Mouse (Mus musculus): ENCODE measurements around the gene Maml2. TPM values are rescaled to one million over a fixed set of nuclear protein-coding genes. Genes with fewer than 3 reads are reported as not detected.

Maml2 gene
- polyA plus RNA-seq, 1 experiment from 2014 or later, result 7.3 TPM

DNA sequence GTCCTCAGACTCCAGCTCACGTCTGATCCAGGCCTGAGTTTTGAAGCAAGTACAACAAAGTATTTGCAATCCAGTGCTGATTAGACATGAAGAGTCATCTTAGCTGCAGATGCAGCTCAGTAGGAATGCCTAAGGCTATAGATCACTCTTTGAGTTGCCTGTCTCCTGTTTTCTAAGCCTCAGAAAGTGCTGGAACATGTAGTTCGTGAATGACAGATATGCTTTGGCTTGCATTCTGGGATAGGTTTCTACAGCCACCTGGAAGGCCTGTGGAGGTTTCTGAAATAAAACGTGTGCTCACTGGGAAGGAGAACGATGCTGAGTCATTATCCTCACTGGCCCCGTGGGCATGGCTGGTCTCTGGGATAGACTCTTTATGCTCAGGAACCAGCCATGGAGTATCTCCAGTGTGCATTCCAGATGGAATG lies 16.8 kb downstream of the Maml2 start:
- Histone ChIP-seq H3K4me1 (peaks cover 58% of the 10 kb centered on the region), H3K9me3 (no peaks in the 10 kb centered on the region), H3K27ac (no peak overlapping the region; the same call in 1 of the 2 replicates), H3K36me3 (no peaks in the 10 kb centered on the region), H3K27me3 (ENCODE audit: insufficient read depth, poor library complexity, severe bottlenecking) (no peaks in the 10 kb centered on the region), H3K4me3 (no peak overlapping the region)
- WGBS, result 68% methylated on average over 5 of the region's 5 CpGs
- peak; percentile 51 for DNase-seq (ENCODE audit: low spot score)

DNA sequence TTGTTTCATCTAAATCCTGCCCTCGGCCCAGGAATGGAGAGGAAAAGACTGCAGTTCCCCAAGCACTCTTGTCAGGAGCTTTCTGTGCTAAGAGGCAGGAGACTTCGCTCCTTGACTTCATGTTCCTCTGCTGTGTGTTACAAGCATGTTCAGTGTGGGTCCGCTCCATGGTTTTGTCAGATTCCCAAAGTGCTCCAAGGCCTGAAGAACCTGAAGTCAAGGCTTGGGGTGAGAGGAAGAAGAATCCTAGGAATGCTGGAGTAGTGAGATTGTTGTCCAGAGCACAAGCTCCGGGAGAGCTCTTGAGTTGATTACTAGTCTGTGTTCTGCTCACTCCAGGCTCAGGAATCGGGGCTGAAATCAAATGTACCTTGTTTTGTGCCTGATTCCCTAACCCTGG lies 17.6 kb downstream of the Maml2 start:
- peaks cover 57% of the 10 kb centered on the region for H3K4me1 ChIP-seq
- DNase-seq (ENCODE audit: low spot score), result peak; percentile 69

DNA sequence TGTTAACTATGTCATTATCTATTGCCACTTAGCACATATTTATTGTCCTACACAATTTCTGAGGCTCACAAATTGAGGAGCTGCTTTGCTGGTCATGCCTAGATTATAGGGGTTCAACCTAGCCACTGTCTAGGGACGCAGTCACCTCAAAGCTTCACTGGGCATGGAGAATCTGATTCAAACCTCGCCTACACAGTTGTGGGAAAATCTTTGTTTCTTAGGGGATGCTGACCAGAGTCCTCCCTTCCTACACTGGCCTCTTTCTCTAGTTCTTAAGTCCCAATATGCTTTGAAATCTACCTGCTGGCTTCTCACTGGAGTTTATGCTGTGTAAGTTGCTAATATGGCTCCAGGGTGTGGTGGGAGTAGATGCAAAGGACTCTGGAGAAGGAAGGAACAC lies 21.8 kb downstream of the Maml2 start:
- DNase-seq (ENCODE audit: low spot score), result peak; percentile 64
- H3K27me3 ChIP-seq (ENCODE audit: insufficient read depth, poor library complexity, severe bottlenecking), result no peaks in the 10 kb centered on the region
- H3K9me3 ChIP-seq, result no peaks in the 10 kb centered on the region
- 88% methylated on average over 2 of the region's 2 CpGs for WGBS
- no peak overlapping the region for H3K4me3 ChIP-seq
- H3K36me3 ChIP-seq, result no peaks in the 10 kb centered on the region
- no peak overlapping the region for H3K27ac ChIP-seq
- H3K4me1 ChIP-seq, result peaks cover 70% of the 10 kb centered on the region

More for the DNA sequence above, 17.6 kb downstream of the Maml2 start:
- Histone ChIP-seq H3K27ac (peak overlapping the region; percentile 62), H3K36me3 (no peaks in the 10 kb centered on the region), H3K4me3 (no peak overlapping the region), H3K9me3 (no peaks in the 10 kb centered on the region), H3K27me3 (ENCODE audit: insufficient read depth, poor library complexity, severe bottlenecking) (no peaks in the 10 kb centered on the region)
- WGBS, result 44% methylated on average over 5 of the region's 5 CpGs

DNA sequence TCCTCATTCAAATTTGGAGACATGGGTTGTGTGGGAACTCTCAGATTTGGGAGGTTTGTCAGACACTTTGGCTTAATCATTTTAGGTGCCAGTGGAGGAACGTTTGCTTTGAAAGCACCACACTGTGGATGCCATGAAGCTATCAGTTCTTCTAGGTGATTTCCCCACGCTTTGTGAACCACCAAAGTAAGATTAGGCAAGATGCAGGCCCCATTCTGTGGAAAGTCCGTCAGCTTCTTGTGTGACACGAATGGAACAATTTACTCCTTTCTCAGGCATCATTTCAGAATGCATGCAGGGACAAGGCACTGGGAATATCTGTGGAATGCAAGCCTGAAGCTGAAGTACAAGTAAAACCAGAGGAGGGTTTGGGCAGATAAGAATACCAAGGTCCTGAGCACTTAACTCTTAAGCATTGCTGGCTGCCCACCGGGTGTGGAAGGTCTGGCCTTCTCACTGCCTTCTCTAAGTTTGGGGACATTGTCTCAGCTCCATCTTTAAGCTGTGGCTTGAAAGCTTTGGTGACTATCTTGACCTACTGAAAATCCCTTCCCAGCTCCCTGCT lies 23.1 kb downstream of the Maml2 start:
- Histone ChIP-seq H3K9me3 (no peaks in the 10 kb centered on the region), H3K4me3 (no peak overlapping the region), H3K27me3 (ENCODE audit: insufficient read depth, poor library complexity, severe bottlenecking) (no peaks in the 10 kb centered on the region), H3K36me3 (no peaks in the 10 kb centered on the region), H3K27ac (peak overlapping the region; percentile 62; the same call in 1 of the 2 replicates), H3K4me1 (peaks cover 57% of the 10 kb centered on the region)
- peak; percentile 54 for DNase-seq (ENCODE audit: low spot score)
- 27% methylated on average over 5 of the region's 5 CpGs for WGBS

DNA sequence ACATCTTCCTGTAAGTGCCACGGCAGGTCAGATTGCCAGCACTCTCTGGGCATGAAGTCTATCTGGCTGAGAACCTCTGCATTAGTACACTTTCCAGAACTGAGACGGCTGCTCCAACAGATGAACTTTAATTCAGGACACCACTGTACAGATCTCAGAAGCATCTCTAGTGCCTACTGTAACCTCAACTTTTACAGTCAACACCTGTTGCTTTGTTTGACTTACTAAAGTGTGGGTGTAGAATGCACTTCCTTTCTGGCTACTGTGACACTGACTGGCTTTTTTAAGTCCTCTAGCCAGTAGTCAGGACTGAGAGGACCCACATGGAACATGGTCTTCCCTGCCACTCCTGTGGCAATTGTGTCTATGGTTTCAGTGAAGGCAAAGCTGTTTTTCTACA lies 25.3 kb downstream of the Maml2 start:
- DNase-seq (ENCODE audit: low spot score), result peak; percentile 20
- Histone ChIP-seq H3K4me1 (peaks cover 43% of the 10 kb centered on the region), H3K4me3 (no peak overlapping the region), H3K27ac (peak overlapping the region; percentile 82), H3K36me3 (no peaks in the 10 kb centered on the region), H3K27me3 (ENCODE audit: insufficient read depth, poor library complexity, severe bottlenecking) (no peaks in the 10 kb centered on the region), H3K9me3 (no peaks in the 10 kb centered on the region)
- 66% methylated on average over 2 of the region's 2 CpGs for WGBS

DNA sequence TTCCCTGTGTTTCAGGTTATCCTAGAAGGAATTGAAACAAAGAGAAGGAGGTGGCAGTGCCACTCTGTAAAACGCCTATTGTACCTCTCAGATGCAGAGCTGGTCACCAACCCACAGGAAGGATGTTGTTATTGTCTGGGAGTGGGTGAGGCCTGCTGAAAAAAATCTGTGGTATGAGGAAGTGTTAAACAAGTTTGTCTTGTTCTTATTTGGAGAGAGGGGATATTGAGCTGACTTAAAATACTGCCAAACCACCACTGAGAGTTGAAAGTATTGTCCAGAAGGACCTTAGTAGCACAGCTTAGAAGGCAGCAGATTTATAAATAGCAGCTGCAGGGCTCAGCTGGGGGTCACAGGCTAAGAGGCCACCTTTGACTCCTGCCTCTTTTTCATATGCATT lies 25.9 kb downstream of the Maml2 start:
- Histone ChIP-seq H3K36me3 (no peaks in the 10 kb centered on the region), H3K27ac (peak overlapping the region; percentile 82), H3K4me1 (peaks cover 43% of the 10 kb centered on the region), H3K27me3 (ENCODE audit: insufficient read depth, poor library complexity, severe bottlenecking) (no peaks in the 10 kb centered on the region), H3K4me3 (no peak overlapping the region), H3K9me3 (no peaks in the 10 kb centered on the region)
- DNase-seq (ENCODE audit: low spot score), result peak; percentile 72
- 30% methylated on average over 1 of the region's 1 CpGs for WGBS

DNA sequence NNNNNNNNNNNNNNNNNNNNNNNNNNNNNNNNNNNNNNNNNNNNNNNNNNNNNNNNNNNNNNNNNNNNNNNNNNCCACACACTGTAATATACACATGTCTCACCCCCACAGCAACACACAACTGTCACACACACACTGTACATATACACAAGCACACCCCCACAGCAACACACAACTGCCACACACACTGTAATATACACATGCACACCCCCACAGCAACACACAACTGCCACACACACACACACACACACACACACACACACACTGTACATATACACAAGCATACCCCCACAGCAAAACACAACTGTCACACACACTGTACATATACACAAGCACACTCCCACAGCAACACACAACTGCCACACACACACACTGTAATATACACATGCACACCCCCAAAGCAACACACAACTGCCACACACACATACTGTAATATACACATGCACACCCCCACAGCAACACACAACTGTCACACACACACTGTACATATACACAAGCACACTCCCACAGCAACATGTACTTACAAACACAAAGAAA lies 116.5 kb downstream of the Maml2 start:
- no peaks in the 10 kb centered on the region for H3K9me3 ChIP-seq

DNA sequence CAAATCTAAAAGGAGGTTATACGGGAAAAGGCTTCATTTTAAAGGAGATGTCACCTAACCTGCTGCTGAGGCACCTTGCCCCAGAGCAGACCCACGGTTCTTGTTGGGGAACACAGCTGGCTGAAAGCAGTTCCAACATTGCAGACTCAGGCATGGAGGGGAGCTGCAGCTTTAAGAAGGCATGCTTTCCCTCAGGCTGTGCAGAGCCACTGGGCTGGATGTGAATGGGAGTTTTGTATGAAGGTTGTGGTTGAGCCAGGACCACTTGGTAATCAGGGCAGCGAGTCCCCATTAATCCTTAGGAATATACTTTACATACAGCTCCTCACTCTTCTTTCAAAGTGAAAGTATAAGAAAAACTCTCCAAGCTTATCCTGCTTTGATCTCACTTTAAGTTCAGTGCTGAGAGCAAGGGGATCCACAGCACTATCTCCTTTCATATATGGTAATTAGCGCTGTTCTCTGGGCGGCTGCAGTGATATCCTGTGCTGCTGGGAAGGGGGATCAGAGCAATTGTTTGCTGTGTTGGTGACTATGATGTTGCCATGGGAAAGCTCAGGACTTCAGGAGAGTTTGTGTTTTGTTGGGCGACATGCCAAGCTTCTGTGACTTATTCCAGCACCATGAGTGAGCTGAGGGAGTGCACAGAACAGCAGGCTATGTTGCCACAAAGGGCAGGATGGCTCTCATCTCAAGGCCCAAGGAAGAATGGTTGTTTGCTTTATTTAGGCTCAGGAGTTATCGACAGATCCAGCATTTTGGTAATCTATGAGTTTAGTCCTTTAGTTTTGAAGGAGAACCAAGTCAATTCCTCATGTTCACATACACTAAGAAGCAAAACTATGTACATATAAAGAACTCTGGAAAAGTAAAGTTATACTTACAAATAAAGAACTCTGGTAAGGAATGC lies 127.5 kb downstream of the Maml2 start:
- Histone ChIP-seq H3K27ac (peak overlapping the region; percentile 82), H3K36me3 (no peaks in the 10 kb centered on the region), H3K9me3 (no peaks in the 10 kb centered on the region), H3K27me3 (ENCODE audit: insufficient read depth, poor library complexity, severe bottlenecking) (no peaks in the 10 kb centered on the region), H3K4me3 (peak overlapping the region; percentile 13; the same call in 1 of the 2 replicates), H3K4me1 (peaks cover 45% of the 10 kb centered on the region)
- DNase-seq (ENCODE audit: low spot score), result peak; percentile 93
- WGBS, result 35% methylated on average over 7 of the region's 7 CpGs

More for the DNA sequence above, 116.5 kb downstream of the Maml2 start:
- H3K4me3 ChIP-seq, result no peak overlapping the region
- H3K27ac ChIP-seq, result no peak overlapping the region
- DNase-seq (ENCODE audit: low spot score), result no peak
- peaks cover 10% of the 10 kb centered on the region for H3K36me3 ChIP-seq
- no peaks in the 10 kb centered on the region for H3K27me3 ChIP-seq (ENCODE audit: insufficient read depth, poor library complexity, severe bottlenecking)
- H3K4me1 ChIP-seq, result no peaks in the 10 kb centered on the region

DNA sequence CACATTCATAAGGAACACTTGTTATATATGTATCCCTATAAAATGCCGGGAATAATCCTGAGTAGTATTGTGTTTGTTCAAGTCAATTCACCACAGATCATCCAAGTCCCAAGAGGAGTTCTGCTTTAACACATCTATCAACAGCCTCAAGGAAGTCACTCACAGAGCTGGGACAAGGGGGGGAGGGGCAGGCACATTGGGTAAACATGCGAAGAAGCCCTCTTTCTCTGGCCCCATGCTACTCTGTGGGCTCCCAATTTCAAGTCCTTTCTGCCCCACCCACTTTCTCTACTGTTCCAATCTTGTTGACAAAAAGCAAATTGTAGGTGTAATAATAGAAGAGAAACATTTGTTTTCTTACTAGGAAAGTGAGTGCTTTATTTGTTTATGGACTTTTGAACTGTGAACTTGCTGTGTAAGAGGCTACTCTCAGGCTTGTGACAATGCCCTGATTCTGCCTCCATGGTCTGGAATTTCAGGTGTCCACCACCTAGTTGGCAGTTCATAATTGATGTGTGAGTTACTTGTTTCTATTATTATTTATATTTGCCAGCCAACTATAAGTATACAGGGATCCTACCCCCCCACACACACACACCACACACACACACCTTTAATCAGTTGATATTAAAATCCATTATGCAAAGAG lies 131.8 kb downstream of the Maml2 start:
- Histone ChIP-seq H3K27me3 (ENCODE audit: insufficient read depth, poor library complexity, severe bottlenecking) (no peaks in the 10 kb centered on the region), H3K36me3 (no peaks in the 10 kb centered on the region), H3K4me3 (no peak overlapping the region), H3K9me3 (no peaks in the 10 kb centered on the region), H3K4me1 (peaks cover 62% of the 10 kb centered on the region), H3K27ac (no peak overlapping the region)
- WGBS, result 40% methylated on average over 2 of the region's 2 CpGs
- no peak for DNase-seq (ENCODE audit: low spot score)

DNA sequence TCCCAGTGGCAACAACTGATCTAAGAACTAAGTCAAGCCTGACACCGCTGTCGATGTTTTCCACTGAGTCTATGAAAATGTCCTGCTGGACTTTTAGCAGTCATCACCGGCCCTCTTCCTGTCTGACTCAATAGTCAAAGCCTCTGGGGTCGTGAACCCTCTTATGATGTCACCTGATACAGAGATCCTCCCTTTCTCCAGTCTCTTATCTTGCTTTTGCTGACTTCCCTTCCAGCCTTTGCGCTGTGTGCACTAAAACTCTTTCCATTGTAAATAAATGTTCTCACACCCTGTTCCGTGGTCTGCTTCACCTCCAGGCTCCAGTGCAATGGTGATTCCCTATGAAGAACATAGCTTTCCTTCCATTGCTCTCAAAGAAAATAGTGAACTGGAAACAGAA lies 132.5 kb downstream of the Maml2 start:
- peak overlapping the region; percentile 52; the same call in 1 of the 2 replicates for H3K27ac ChIP-seq
- no peak overlapping the region for H3K4me3 ChIP-seq
- H3K27me3 ChIP-seq (ENCODE audit: insufficient read depth, poor library complexity, severe bottlenecking), result no peaks in the 10 kb centered on the region
- H3K4me1 ChIP-seq, result peaks cover 55% of the 10 kb centered on the region
- H3K9me3 ChIP-seq, result no peaks in the 10 kb centered on the region
- H3K36me3 ChIP-seq, result no peaks in the 10 kb centered on the region
- 36% methylated on average over 6 of the region's 6 CpGs for WGBS
- DNase-seq (ENCODE audit: low spot score), result peak; percentile 80

DNA sequence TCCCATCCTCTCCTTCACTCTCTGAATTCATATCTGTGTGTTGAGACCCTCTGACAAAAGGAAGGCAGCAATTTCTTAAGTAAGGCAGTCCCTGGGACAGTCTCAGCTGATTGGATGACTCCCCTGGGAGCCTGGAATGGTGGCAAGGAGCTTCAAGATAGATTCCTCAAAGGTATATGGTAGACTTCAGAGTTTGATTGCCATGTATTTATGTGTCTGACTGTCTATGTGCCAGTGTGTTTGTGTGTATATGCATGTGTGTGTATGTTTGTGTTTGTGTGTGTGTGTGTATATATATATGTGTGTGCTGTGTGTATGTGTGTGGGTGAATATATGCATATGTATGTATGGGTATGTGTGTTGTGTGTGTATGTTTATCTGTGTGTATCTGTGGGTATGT lies 133.0 kb downstream of the Maml2 start:
- no peaks in the 10 kb centered on the region for H3K27me3 ChIP-seq (ENCODE audit: insufficient read depth, poor library complexity, severe bottlenecking)
- no peaks in the 10 kb centered on the region for H3K36me3 ChIP-seq
- no peak overlapping the region for H3K4me3 ChIP-seq
- no peaks in the 10 kb centered on the region for H3K9me3 ChIP-seq
- peaks cover 50% of the 10 kb centered on the region for H3K4me1 ChIP-seq
- H3K27ac ChIP-seq, result peak overlapping the region; percentile 52; the same call in 1 of the 2 replicates
- DNase-seq (ENCODE audit: low spot score), result no peak

DNA sequence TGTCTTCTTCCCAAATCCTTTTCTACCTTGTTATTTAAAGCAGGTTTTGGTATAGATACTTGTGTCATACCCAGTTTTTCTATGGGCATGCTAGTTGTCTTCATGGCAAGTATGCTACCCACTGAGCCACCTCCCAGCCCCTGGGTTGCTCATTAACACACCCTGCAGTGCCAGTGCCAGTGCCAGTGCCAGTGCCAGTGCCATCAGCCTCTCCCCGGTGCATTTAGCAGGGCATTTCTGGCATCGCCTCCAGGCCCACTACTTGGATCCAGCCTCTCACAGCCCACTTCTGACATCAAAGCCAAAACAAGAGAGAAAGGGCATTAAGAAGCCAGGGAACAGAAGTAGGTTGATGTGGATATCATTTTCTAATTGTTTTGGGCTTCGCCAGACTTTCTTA lies 133.9 kb downstream of the Maml2 start:
- DNase-seq (ENCODE audit: low spot score), result no peak
- Histone ChIP-seq H3K27me3 (ENCODE audit: insufficient read depth, poor library complexity, severe bottlenecking) (no peaks in the 10 kb centered on the region), H3K9me3 (no peaks in the 10 kb centered on the region), H3K4me1 (peaks cover 45% of the 10 kb centered on the region), H3K4me3 (no peak overlapping the region), H3K36me3 (no peaks in the 10 kb centered on the region), H3K27ac (peak overlapping the region; percentile 39; the same call in 1 of the 2 replicates)
- 95% methylated on average over 3 of the region's 3 CpGs for WGBS

Measured in heart, embryonic 10.5 days (tissue).